Mouse (Mus musculus) mature B cell (primary cell): ENCODE measurements around the gene Acsl3.

Experiments
- in situ Hi-C: fragments of 300-500 bp; cut with MboI; formaldehyde crosslinking; loops from 2 replicates; pipeline ENCODE4 v1.14.3; 2019

Acsl3 gene

DNA sequence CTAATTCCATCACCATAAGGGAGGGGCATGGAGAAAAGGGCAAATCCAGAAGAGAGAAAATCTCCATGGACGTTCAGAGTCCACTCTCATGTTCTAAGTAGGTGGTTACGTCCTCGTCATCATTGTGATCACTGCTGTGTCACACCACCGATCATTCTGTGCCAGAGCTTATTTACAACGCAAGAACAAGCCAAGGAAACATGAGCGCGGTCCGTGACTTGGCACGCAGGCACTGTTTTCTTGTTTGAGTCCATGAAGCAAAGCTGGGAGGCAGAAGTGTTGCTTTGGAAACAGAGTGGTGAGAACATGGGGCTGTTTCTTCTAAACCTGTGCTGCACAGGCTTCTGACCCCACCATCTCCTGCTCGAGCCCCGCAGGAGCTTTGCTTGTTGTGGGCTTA, 83.1 kb downstream of the Acsl3 start:
- in situ Hi-C loops = loop anchor here (25.0 kb wide), 1 partner anchor 947 kb away; no protein-coding TSS in a partner anchor

DNA sequence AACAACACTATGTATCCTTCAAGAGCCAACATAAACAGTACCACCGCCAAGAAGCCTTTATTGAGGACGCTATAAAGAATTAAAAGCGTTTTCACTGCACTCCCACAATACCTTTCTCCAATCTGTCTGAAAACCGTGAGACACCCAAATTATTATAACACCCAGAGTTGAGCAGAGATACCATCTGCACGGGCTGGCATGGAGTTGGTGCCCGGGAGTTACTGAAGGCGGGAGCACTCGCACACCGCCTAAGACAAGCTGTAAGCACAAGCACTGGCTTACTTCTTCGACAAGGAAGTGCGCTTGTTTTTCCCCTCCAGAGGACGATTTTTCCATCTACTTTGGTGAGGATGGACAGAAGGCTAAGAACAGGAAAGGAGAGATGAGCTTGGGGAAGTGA, 84.6 kb downstream of the Acsl3 start:
- in situ Hi-C loops = loop anchor here (25.0 kb wide), 1 partner anchor 945 kb away; no protein-coding TSS in a partner anchor

DNA sequence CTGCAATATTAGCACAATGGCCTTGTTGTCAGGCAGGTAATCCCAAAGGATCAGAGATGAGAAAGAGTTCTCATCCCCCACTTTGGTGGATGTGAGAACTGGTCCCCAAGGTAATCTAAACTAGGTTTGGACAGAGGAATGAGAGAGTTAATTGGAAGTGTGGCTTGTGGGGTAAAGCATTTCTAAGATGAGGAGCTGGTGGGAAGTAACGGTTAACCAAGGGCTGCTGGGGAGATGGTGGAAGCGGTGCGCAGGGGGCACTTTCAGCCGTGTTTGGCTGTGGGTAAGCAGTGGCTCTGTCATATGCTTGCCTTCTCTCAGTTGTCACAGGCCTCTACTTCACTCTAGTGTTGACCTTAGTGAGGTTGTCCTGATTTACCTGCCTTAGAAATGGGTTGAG, 85.7 kb downstream of the Acsl3 start:
- in situ Hi-C loops = loop anchor here (25.0 kb wide), 1 partner anchor 944 kb away; no protein-coding TSS in a partner anchor

DNA sequence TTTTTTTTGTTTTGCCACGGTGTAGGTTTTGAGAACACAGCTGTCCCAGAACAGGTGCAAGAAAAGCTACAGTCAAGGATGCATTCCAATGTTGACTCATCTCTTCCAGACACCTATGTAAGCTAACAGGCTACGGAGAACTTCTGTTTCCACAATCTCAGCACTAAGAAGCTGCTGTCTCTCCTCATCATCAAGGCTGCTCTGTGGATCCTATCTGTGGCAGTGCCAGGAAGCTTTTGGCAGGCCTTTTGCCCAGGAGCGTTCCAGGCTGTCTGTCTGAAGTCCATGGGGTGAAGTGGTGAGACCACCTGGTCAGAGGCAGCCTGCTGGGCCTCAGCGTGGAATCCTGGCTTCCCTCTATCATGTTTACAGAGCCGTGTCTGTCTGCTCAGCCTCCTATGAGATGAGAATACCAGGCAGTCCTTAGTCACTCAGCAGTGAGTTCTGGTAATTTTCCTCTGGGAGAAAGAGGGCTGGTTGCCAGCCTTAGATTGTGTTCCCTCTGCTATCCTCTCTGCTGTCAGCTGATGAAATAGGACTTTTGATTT, 87.7 kb downstream of the Acsl3 start:
- in situ Hi-C loops = loop anchor here (25.0 kb wide), 1 partner anchor 942 kb away; no protein-coding TSS in a partner anchor
